In genomic region chr8:92380571-92380970, GRCm38 (mm10) we compare ENCODE assay signal across 9 mouse cellular contexts. TPM values are rescaled to one million over a fixed set of nuclear protein-coding genes. Genes with fewer than 3 reads are reported as not detected.
DNase-seq lines count a peak whose midpoint lies in the region; ATAC-seq and TF ChIP-seq lines count a peak whose summit lies in the region.
"Had no signal": no experiment of that assay in that cellular context is flagged by ENCODE, and none has a peak within 500 bp of the region (broad histone marks: within the 10 kb centered on the region; RNA-seq: fewer than 3 reads in every experiment).

No protein-coding gene starts in this region.

- DNase-seq in heart, postnatal 10 days: peak; percentile 4 to 24
- peak; percentile 15 for DNase-seq in ovary, postnatal 36 days (ENCODE audit: low spot score)
- DNase-seq in ovary, postnatal 10 days (ENCODE audit: low spot score): no peak
- peak; percentile 32 to 49 for DNase-seq in adrenal gland, postnatal 36 days

- no peak for ATAC-seq in heart, embryonic 12.5 days (ENCODE audit: insufficient number of reproducible peaks, low FRiP score)
- no peak for ATAC-seq in inflammation-experienced regulatory T-cells, adult 6 months

- TF ChIP-seq POLR2A in small intestine, adult 2 months (IDR thresholded peaks at IDR 0.05; ENCODE audit: low read depth, low read length): no peak

- TF ChIP-seq CTCF in small intestine, adult 2 months (IDR thresholded peaks at IDR 0.05; ENCODE audit: extremely low read depth, insufficient read length, insufficient replicate concordance, low read depth, low read length): peak; percentile 30; the same call in 1 of the 2 replicates

- H3K9ac ChIP-seq in heart, embryonic 12.5 days: no peak overlapping the region
- H3K9ac ChIP-seq: heart, embryonic 13.5 days had no signal

- no peaks in the 10 kb centered on the region for H3K4me1 ChIP-seq in heart, embryonic 12.5 days (replicated peaks)
- H3K4me1 ChIP-seq in small intestine, adult 2 months (ENCODE audit: control insufficient read depth, insufficient read depth, insufficient read length, low read length): no peaks in the 10 kb centered on the region
- H3K4me1 ChIP-seq: heart, embryonic 13.5 days had no signal

- H3K9me3 ChIP-seq in heart, embryonic 12.5 days (replicated peaks): no peaks in the 10 kb centered on the region
- H3K9me3 ChIP-seq: heart, embryonic 13.5 days had no signal

- H3K4me2 ChIP-seq in heart, embryonic 12.5 days: no peak overlapping the region
- H3K4me2 ChIP-seq: heart, embryonic 13.5 days had no signal

- 35% methylated on average over 2 of the region's 2 CpGs for WGBS in heart, embryonic 12.5 days
- 49% methylated on average over 2 of the region's 2 CpGs for WGBS in small intestine, adult 2 months

- H3K27ac ChIP-seq in heart, embryonic 12.5 days (ENCODE audit: poor library complexity, severe bottlenecking): no peak overlapping the region
- no peak overlapping the region for H3K27ac ChIP-seq in small intestine, adult 2 months (ENCODE audit: insufficient read depth, low read depth, low read length)
- H3K27ac ChIP-seq: heart, embryonic 13.5 days; macrophage had no signal

- no peak overlapping the region for H3K4me3 ChIP-seq in heart, embryonic 12.5 days
- no peak overlapping the region for H3K4me3 ChIP-seq in small intestine, adult 2 months (ENCODE audit: low read depth, low read length)
- H3K4me3 ChIP-seq: heart, embryonic 13.5 days had no signal

- intact Hi-C loops in heart, postnatal 10 days (cut with DNase I): no loop called here

- H3K36me3 ChIP-seq in heart, embryonic 12.5 days: no peaks in the 10 kb centered on the region
- no peaks in the 10 kb centered on the region for H3K36me3 ChIP-seq in small intestine, adult 2 months (ENCODE audit: control insufficient read depth, insufficient read depth, low read length)
- H3K36me3 ChIP-seq: heart, embryonic 13.5 days had no signal

- peaks cover 22% of the 10 kb centered on the region; the same call in 1 of the 2 replicates for H3K27me3 ChIP-seq in heart, embryonic 12.5 days (replicated peaks)
- H3K27me3 ChIP-seq in small intestine, adult 2 months (ENCODE audit: control insufficient read depth, insufficient read depth, low read length): peaks cover 4% of the 10 kb centered on the region; the same call in 1 of the 2 replicates

RNA-seq across cellular contexts. Expression of gene Irx5, which starts 23.1 kb away (rescaled TPM):
- 10 to 100 TPM in 1 of 2 experiments, 1 to 10 TPM in 1; 8.7 to 10.9 TPM for total RNA-seq in heart, postnatal 10 days (2021)
- polyA plus RNA-seq in heart, embryonic 12.5 days (2016; fragmentation: Nextera tagmentation; extraction: Ambion mirVana): 14.3 and 16.4 TPM in 2 replicates
- 1 to 10 TPM; 2.0 to 2.1 TPM for total RNA-seq in adrenal gland, postnatal 36 days (2021)
- polyA plus RNA-seq in small intestine, adult 2 months (2012; rRNA removed): 0.20 and 0.23 TPM in 2 replicates
- polyA plus RNA-seq in inflammation-experienced regulatory T-cells, adult 6 months (2017; shearing (Covaris generic)): not detected
- polyA plus RNA-seq: macrophage had no signal

Comparison
In these comparisons a context has a peak if more than half of its experiments do, and no peak if none do; other contexts are left out.
1. RNA of gene Irx5, which starts 23.1 kb away (polyA plus RNA-seq): 14.3 to 16.4 TPM in heart, embryonic 12.5 days; 0.20 to 0.23 TPM in small intestine, adult 2 months and not detected in inflammation-experienced regulatory T-cells, adult 6 months; every median in the first group is over 10 times any median in the second.